ENCODE assay signal across 13 mouse cellular contexts in genomic region chr3:107742071-107742710, GRCm38 (mm10). TPM values are rescaled to one million over a fixed set of nuclear protein-coding genes. Genes with fewer than 3 reads are reported as not detected.
A peak's percentile ranks its signal among the peaks of the same experiment; 100 is the strongest.
DNase-seq lines count a peak whose midpoint lies in the region; ATAC-seq lines count a peak whose summit lies in the region.
"Had no signal": no experiment of that assay in that cellular context is flagged by ENCODE, and none has a peak within 500 bp of the region (broad histone marks: within the 10 kb centered on the region; RNA-seq: fewer than 3 reads in every experiment).

No protein-coding gene starts in this region.

- no peak for ATAC-seq in kidney, embryonic 15.5 days (replicated peaks; ENCODE audit: low FRiP score)
- ATAC-seq in embryonic facial prominence, embryonic 15.5 days (ENCODE audit: insufficient number of reproducible peaks, low FRiP score, low TSS enrichment, low read depth) = no peak
- no peak for ATAC-seq in megakaryocyte-erythroid progenitor cell, adult 5-6 weeks (replicated peaks; ENCODE audit: low FRiP score, low TSS enrichment, poor library complexity, severe bottlenecking)

- peaks cover 52% of the 10 kb centered on the region for H3K4me1 ChIP-seq in kidney, embryonic 15.5 days
- H3K4me1 ChIP-seq in embryonic facial prominence, embryonic 15.5 days = peaks cover 43% of the 10 kb centered on the region

- peaks cover 21% of the 10 kb centered on the region; the same call in 1 of the 2 replicates for H3K36me3 ChIP-seq in kidney, embryonic 15.5 days
- H3K36me3 ChIP-seq in embryonic facial prominence, embryonic 15.5 days = peaks cover 36% of the 10 kb centered on the region
- H3K36me3 ChIP-seq: liver, embryonic 15.5 days had no signal

- intact Hi-C loops in heart, postnatal 25 days (cut with DNase I) = no loop called here

- WGBS in kidney, embryonic 15.5 days = 86% methylated on average over 10 of the region's 10 CpGs
- WGBS in embryonic facial prominence, embryonic 15.5 days = 82% methylated on average over 10 of the region's 10 CpGs

- no peaks in the 10 kb centered on the region for H3K9me3 ChIP-seq in kidney, embryonic 15.5 days (replicated peaks)
- H3K9me3 ChIP-seq in embryonic facial prominence, embryonic 15.5 days (replicated peaks) = no peaks in the 10 kb centered on the region
- H3K9me3 ChIP-seq: liver, embryonic 15.5 days had no signal

- H3K27ac ChIP-seq in kidney, embryonic 15.5 days = peak overlapping the region; percentile 90
- peak overlapping the region; percentile 89 for H3K27ac ChIP-seq in embryonic facial prominence, embryonic 15.5 days (replicated peaks)

- no peaks in the 10 kb centered on the region for H3K27me3 ChIP-seq in kidney, embryonic 15.5 days
- H3K27me3 ChIP-seq in embryonic facial prominence, embryonic 15.5 days = no peaks in the 10 kb centered on the region
- H3K27me3 ChIP-seq: liver, embryonic 15.5 days had no signal

- no peak overlapping the region for H3K4me3 ChIP-seq in kidney, embryonic 15.5 days (replicated peaks)
- H3K4me3 ChIP-seq in embryonic facial prominence, embryonic 15.5 days (replicated peaks) = no peak overlapping the region
- H3K4me3 ChIP-seq: liver, embryonic 15.5 days had no signal

- H3K4me2 ChIP-seq in kidney, embryonic 15.5 days = no peak overlapping the region
- H3K4me2 ChIP-seq in embryonic facial prominence, embryonic 15.5 days (replicated peaks) = no peak overlapping the region
- H3K4me2 ChIP-seq: liver, embryonic 15.5 days had no signal

- DNase-seq in heart, adult 11 months = peak; percentile 92
- DNase-seq in heart, postnatal 25 days (ENCODE audit: low spot score) = no peak
- no peak for DNase-seq in kidney, postnatal 4 days
- peak; percentile 42 for DNase-seq in 3134 (ENCODE audit: extremely low read depth, insufficient read length, low spot score)
- DNase-seq in adrenal gland, postnatal 10 days = no peak
- DNase-seq: cerebellum, adult 11 months; gastrocnemius, postnatal 36 days; heart, postnatal 4 days; right cerebral cortex, postnatal 4 days had no signal

- no peak overlapping the region for H3K9ac ChIP-seq in kidney, embryonic 15.5 days
- H3K9ac ChIP-seq in embryonic facial prominence, embryonic 15.5 days = no peak overlapping the region
- H3K9ac ChIP-seq: liver, embryonic 15.5 days had no signal

RNA-seq across cellular contexts. Expression of gene Csf1, which starts 18.1 kb away (rescaled TPM):
- total RNA-seq in heart, postnatal 25 days (2021) = 10 to 100 TPM; 46.8 to 48.6 TPM
- 9.3 and 10.3 TPM in 2 replicates for polyA plus RNA-seq in kidney, embryonic 15.5 days (2015; fragmentation: Nextera tagmentation; extraction: Ambion mirVana)
- polyA plus RNA-seq in embryonic facial prominence, embryonic 15.5 days (2015; fragmentation: Nextera tagmentation; extraction: Ambion mirVana) = 18.0 and 18.5 TPM in 2 replicates
- total RNA-seq in adrenal gland, postnatal 10 days (2021) = 10 to 100 TPM; 15.6 to 18.3 TPM
- total RNA-seq in megakaryocyte-erythroid progenitor cell, adult 5-6 weeks (2014; fragmentation: Nextera tagmentation) = 0.35 TPM in 1 of 2 replicates, not detected in the other
- 0.50 TPM in 1 of 2 replicates, not detected in the other for total RNA-seq in megakaryocyte-erythroid progenitor cell, adult 5-6 weeks (2017)

RNA-seq across cellular contexts. Expression of gene Ahcyl1, which starts 45.8 kb away (rescaled TPM):
- 10 to 100 TPM; 80.0 to 81.1 TPM for total RNA-seq in heart, postnatal 25 days (2021)
- 92.7 and 94.5 TPM in 2 replicates for polyA plus RNA-seq in kidney, embryonic 15.5 days (2015; fragmentation: Nextera tagmentation; extraction: Ambion mirVana)
- 81.1 and 85.2 TPM in 2 replicates for polyA plus RNA-seq in embryonic facial prominence, embryonic 15.5 days (2015; fragmentation: Nextera tagmentation; extraction: Ambion mirVana)
- 100 to 1,000 TPM; 249 to 285 TPM for total RNA-seq in adrenal gland, postnatal 10 days (2021)
- total RNA-seq in megakaryocyte-erythroid progenitor cell, adult 5-6 weeks (2014; fragmentation: Nextera tagmentation) = 58.1 and 88.6 TPM in 2 replicates
- 52.7 and 62.7 TPM in 2 replicates for total RNA-seq in megakaryocyte-erythroid progenitor cell, adult 5-6 weeks (2017)

Comparison
In these comparisons a context has a peak if more than half of its experiments do, and no peak if none do; other contexts are left out.
1. DNase-seq: peak in heart, adult 11 months (single experiment) and 3134 (single experiment); none in heart, postnatal 25 days (single experiment), kidney, postnatal 4 days (0 of 2) and adrenal gland, postnatal 10 days (single experiment).
2. RNA of gene Csf1, which starts 18.1 kb away (total RNA-seq): 46.8 to 48.6 TPM in heart, postnatal 25 days and 15.6 to 18.3 TPM in adrenal gland, postnatal 10 days; 0.35 to 0.50 TPM in megakaryocyte-erythroid progenitor cell, adult 5-6 weeks; every median in the first group is over 10 times any median in the second.